Mouse (Mus musculus): ENCODE measurements around the gene Atp6v0a1.

DNA sequence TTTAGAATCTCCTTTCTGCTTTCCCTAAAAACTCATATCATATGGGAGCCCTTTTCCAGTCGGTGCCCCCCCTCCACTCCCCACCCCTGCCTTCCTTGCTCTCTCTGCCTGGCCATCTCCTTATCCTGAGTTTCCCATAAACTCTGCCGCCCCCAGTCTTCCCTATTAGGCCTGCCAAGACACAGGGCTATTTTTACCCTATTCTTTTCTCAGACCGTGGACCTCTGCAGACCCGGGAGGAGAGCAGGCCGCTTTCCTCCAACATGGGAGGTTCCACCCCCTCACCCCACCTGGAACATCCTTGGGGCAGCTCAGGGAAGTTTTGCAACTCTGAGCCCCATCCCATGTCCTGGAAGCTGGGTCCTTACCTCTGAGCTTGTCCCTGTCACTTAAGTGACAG, 41.9 kb upstream of the Atp6v0a1 start:
- TF ChIP-seq CTCF (IDR thresholded peaks at IDR 0.05) (0 out of 2 replicates have a peak, but pooled peaks have one; percentile 2), EP300 (IDR thresholded peaks at IDR 0.05; ENCODE audit: insufficient read depth, low read depth, low read length) (no peak), POLR2A (IDR thresholded peaks at IDR 0.05; ENCODE audit: insufficient read depth, low read depth, low read length) (no peak; the same call in 1 of the 2 replicates)
